Mouse (Mus musculus): ENCODE results near the gene Zfp882.

GRCm38 (mm10) chr8:71941776-71942175 is 33.4 kb downstream of the Zfp882 start:
- TF ChIP-seq CTCF (IDR thresholded peaks at IDR 0.05; ENCODE audit: insufficient read depth, low read depth, low read length) (no peak), POLR2A (IDR thresholded peaks at IDR 0.05; ENCODE audit: insufficient read depth, low read depth, low read length) (no peak)
